Mouse (Mus musculus): ENCODE data around the gene Wnk2. TPM values are rescaled to one million over a fixed set of nuclear protein-coding genes. Genes with fewer than 3 reads are reported as not detected.

Gene Wnk2
- total and polyA plus RNA-seq, 3 experiments, result 0.04 TPM; not detected in 2

DNA sequence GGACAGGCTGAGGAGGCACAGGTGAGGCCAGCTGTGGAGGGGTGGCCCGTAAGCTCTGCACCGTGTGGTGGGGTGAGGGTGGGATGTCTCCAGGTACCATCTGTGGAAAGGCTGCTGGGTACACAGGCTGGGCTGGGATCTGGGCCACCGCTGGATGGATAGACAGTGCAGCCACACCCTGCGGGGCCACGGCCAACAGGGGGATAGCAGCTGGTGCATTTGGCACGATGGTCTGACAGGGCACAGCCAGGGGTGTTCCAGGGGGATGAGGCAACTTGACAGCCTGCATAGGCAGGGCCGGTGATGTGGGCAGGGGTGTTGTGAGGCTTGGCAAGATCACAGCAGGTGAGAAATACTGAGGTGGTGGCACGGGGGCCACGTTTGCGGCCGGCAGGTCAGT is 71.6 kb downstream of the Wnk2 start:
- H3K4me3 ChIP-seq (ENCODE audit: control insufficient read depth in 1 of 2, insufficient read depth in 1 of 2, low read depth in 2 of 2, low read length in 2 of 2), result no peak overlapping the region
- no peaks in the 10 kb centered on the region for H3K36me3 ChIP-seq (ENCODE audit: control insufficient read depth in 1 of 2, insufficient read depth in 2 of 2, low read length in 2 of 2)
- H3K4me1 ChIP-seq (ENCODE audit: control insufficient read depth in 1 of 2, insufficient read depth in 2 of 2, low read length in 2 of 2), result no peaks in the 10 kb centered on the region
- no peaks in the 10 kb centered on the region for H3K9me3 ChIP-seq (replicated peaks; ENCODE audit: insufficient read depth, low read length)
- no peaks in the 10 kb centered on the region for H3K79me2 ChIP-seq (ENCODE audit: control insufficient read depth, insufficient read depth, low read length, poor library complexity)
- no peak for TF ChIP-seq POLR2AphosphoS2 (IDR thresholded peaks at IDR 0.05; ENCODE audit: low read length)
- no peak for TF ChIP-seq MYC (IDR thresholded peaks at IDR 0.05; ENCODE audit: low read depth, low read length)
- TF ChIP-seq HCFC1 (IDR thresholded peaks at IDR 0.05; ENCODE audit: low read depth, low read length), result no peak
- no peak for TF ChIP-seq ZC3H11A (IDR thresholded peaks at IDR 0.05; ENCODE audit: low read depth, low read length)
- TF ChIP-seq RAD21 (IDR thresholded peaks at IDR 0.05; ENCODE audit: low read depth, low read length), result no peak
- TF ChIP-seq KAT2A (conservative IDR thresholded peaks at IDR 0.05; ENCODE audit: low read depth, low read length), result no peak
- TF ChIP-seq JUND (IDR thresholded peaks at IDR 0.05; ENCODE audit: low read depth, low read length), result no peak
- TF ChIP-seq MXI1 (IDR thresholded peaks at IDR 0.05; ENCODE audit: low read depth, low read length), result no peak
- TF ChIP-seq TCF12 (IDR thresholded peaks at IDR 0.05; ENCODE audit: low read depth, low read length), result no peak
- TF ChIP-seq MAX (IDR thresholded peaks at IDR 0.05; ENCODE audit: low read length), result no peak
- no peak for TF ChIP-seq EP300 (IDR thresholded peaks at IDR 0.05; ENCODE audit: low read depth in 1 of 2, low read length in 2 of 2)
- TF ChIP-seq USF1 (IDR thresholded peaks at IDR 0.05; ENCODE audit: low read depth, low read length), result no peak
- TF ChIP-seq BHLHE40 (IDR thresholded peaks at IDR 0.05; ENCODE audit: borderline replicate concordance, low read depth, low read length), result no peak
- no peak for TF ChIP-seq CTCF (IDR thresholded peaks at IDR 0.05 in 2 of 3, conservative IDR thresholded peaks at IDR 0.05 in 1 of 3; ENCODE audit: control insufficient read depth in 1 of 3, insufficient read depth in 1 of 3, low read depth in 2 of 3, low read length in 3 of 3, poor library complexity in 1 of 3, severe bottlenecking in 1 of 3)
- no peak for TF ChIP-seq TBP (IDR thresholded peaks at IDR 0.05; ENCODE audit: low read depth, low read length)
- no peak for TF ChIP-seq CHD2 (IDR thresholded peaks at IDR 0.05; ENCODE audit: low read length)
- no peak for TF ChIP-seq ELF1 (IDR thresholded peaks at IDR 0.05; ENCODE audit: low read depth, low read length)
- TF ChIP-seq MEF2A (IDR thresholded peaks at IDR 0.05; ENCODE audit: extremely low read depth, insufficient replicate concordance, low read depth, low read length, poor library complexity, severe bottlenecking), result no peak
- H3K27me3 ChIP-seq (ENCODE audit: control insufficient read depth in 1 of 2, insufficient read depth in 2 of 2, low read length in 2 of 2), result 0 out of 4 replicates have a peak, but pooled peaks cover 0 to 4% of the 10 kb centered on the region in 2 experiments
- DNase-seq (ENCODE audit: low read depth, low spot score), result no peak
- H3K27ac ChIP-seq (ENCODE audit: control insufficient read depth, low read depth, low read length), result no peak overlapping the region
- no peak overlapping the region for H3K9ac ChIP-seq (ENCODE audit: control insufficient read depth, low read depth, low read length, poor library complexity, severe bottlenecking)

DNA sequence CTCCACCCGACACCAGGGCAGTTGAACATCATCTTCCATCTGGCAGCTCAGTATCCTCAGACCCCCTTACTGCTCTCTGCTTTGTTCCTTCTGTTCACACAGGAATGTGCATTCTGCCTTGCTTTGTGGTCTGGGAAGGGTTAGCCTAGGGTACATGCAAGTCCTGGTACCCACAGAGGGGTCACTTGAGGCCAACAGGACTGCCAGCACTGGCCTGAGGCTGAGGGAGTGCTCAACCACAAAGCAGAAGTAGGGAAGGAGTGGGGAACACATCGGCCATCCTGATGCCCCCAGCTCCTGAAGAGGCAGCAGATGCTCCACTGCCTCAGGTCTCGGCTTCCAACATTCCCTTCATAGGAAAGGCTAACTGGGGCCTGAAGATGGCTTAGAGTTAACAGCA is 72.4 kb downstream of the Wnk2 start:
- Histone ChIP-seq H3K4me3 (ENCODE audit: control insufficient read depth in 1 of 2, insufficient read depth in 1 of 2, low read depth in 2 of 2, low read length in 2 of 2) (no peak overlapping the region), H3K9me3 (replicated peaks; ENCODE audit: insufficient read depth, low read length) (no peaks in the 10 kb centered on the region), H3K27me3 (ENCODE audit: control insufficient read depth in 1 of 2, insufficient read depth in 2 of 2, low read length in 2 of 2) (no peaks in the 10 kb centered on the region), H3K4me1 (ENCODE audit: control insufficient read depth in 1 of 2, insufficient read depth in 2 of 2, low read length in 2 of 2) (no peaks in the 10 kb centered on the region), H3K27ac (ENCODE audit: control insufficient read depth, low read depth, low read length) (no peak overlapping the region), H3K9ac (ENCODE audit: control insufficient read depth, low read depth, low read length, poor library complexity, severe bottlenecking) (no peak overlapping the region), H3K36me3 (ENCODE audit: control insufficient read depth in 1 of 2, insufficient read depth in 2 of 2, low read length in 2 of 2) (no peaks in the 10 kb centered on the region), H3K79me2 (ENCODE audit: control insufficient read depth, insufficient read depth, low read length, poor library complexity) (no peaks in the 10 kb centered on the region)
- DNase-seq (ENCODE audit: low read depth, low spot score), result no peak
- TF ChIP-seq TCF12 (IDR thresholded peaks at IDR 0.05; ENCODE audit: low read depth, low read length), result no peak
- TF ChIP-seq USF2 (IDR thresholded peaks at IDR 0.05; ENCODE audit: borderline replicate concordance in 1 of 2, insufficient read depth in 1 of 2, low read depth in 1 of 2, low read length in 2 of 2), result no peak
- TF ChIP-seq MEF2A (IDR thresholded peaks at IDR 0.05; ENCODE audit: extremely low read depth, insufficient replicate concordance, low read depth, low read length, poor library complexity, severe bottlenecking), result no peak
- TF ChIP-seq POLR2AphosphoS2 (IDR thresholded peaks at IDR 0.05; ENCODE audit: low read length), result no peak
- no peak for TF ChIP-seq TBP (IDR thresholded peaks at IDR 0.05; ENCODE audit: low read depth, low read length)
- TF ChIP-seq MAZ (IDR thresholded peaks at IDR 0.05; ENCODE audit: low read depth, low read length), result no peak
- TF ChIP-seq MAFK (IDR thresholded peaks at IDR 0.05; ENCODE audit: borderline replicate concordance, low read depth, low read length), result no peak
- TF ChIP-seq ZC3H11A (IDR thresholded peaks at IDR 0.05; ENCODE audit: low read depth, low read length), result no peak
- no peak for TF ChIP-seq CTCF (IDR thresholded peaks at IDR 0.05 in 2 of 3, conservative IDR thresholded peaks at IDR 0.05 in 1 of 3; ENCODE audit: control insufficient read depth in 1 of 3, insufficient read depth in 1 of 3, low read depth in 2 of 3, low read length in 3 of 3, poor library complexity in 1 of 3, severe bottlenecking in 1 of 3)
- no peak for TF ChIP-seq NRF1 (IDR thresholded peaks at IDR 0.05; ENCODE audit: insufficient read depth, low read depth, low read length, poor library complexity, severe bottlenecking)
- no peak for TF ChIP-seq MAX (IDR thresholded peaks at IDR 0.05; ENCODE audit: low read length)
- TF ChIP-seq JUND (IDR thresholded peaks at IDR 0.05; ENCODE audit: low read depth, low read length), result no peak
- TF ChIP-seq TAL1 (IDR thresholded peaks at IDR 0.05; ENCODE audit: low read length), result no peak
